Mouse (Mus musculus) G1E-ER4 (cell line): ENCODE measurements around the gene Slc51a. TPM values are rescaled to one million over a fixed set of nuclear protein-coding genes. Genes with fewer than 3 reads are reported as not detected.

ENCODE experiments used
- GATA1 ChIP-seq: IDR thresholded peaks from one replicate; pipeline ENCODE4 v1.8.0; 2012; ENCODE audit warnings: low read length, inconsistent platforms
- polyA plus RNA-seq: library from polyadenylated mRNA; stranded (reverse); fragments of >175 nt; gene quantifications from 2 replicates; pipeline ENCODE4 v1.2.3, GENCODE M21; 2012

Slc51a gene
- polyA plus RNA-seq, 1 experiment, result 0.04 TPM

GRCm38 (mm10) chr16:32498996-32499395, 11.3 kb upstream of the Slc51a start:
- TF ChIP-seq GATA1, result no peak

DNA sequence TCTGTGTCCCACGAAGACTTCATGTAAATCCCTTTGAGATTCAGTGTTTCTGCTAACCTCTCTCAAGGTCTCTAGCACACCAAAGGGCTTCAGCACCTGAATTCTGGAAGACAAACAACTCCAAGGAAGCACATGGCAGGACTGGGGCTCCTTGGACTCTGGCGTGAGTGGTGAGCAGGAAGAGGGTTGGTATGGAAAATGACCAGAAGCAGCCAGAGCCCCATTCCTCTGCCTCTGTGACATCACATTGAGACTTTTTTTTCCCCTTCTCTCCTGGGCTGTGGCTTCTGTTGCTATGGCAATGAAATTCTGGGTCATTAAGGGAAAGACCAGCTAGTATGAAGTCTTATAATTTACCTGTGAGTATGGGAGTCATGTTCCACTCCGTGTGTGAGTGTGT, 8.3 kb upstream of the Slc51a start, which contains the start of gene Zdhhc19:
TSS of gene Zdhhc19 (plus strand) at position 301 of the 400 bp plus-strand sequence.
- no peak for TF ChIP-seq GATA1

GRCm38 (mm10) chr16:32488939-32489338, 1.3 kb upstream of the Slc51a start:
- TF ChIP-seq GATA1, result no peak

DNA sequence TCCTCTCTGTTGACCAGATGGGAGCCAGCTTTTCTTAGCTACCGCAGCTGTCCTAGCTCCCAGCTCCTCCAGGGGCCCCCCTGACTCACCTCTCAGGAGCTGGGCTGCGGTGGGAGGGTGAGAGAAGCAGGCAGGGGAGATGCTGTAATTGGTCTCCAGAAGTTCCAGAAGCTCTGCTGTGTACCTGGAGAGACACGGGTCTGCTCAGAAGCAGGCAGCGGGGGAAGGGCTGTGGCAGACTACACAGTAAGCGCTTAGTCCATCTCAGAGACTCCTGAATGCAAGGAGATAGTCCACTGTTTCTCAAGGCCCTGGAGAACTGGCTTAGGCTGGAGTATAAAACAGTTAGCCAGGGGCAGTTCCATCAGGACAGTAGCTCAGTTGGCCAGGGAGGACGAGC, 1.6 kb downstream of the Slc51a start:
- no peak for TF ChIP-seq GATA1

DNA sequence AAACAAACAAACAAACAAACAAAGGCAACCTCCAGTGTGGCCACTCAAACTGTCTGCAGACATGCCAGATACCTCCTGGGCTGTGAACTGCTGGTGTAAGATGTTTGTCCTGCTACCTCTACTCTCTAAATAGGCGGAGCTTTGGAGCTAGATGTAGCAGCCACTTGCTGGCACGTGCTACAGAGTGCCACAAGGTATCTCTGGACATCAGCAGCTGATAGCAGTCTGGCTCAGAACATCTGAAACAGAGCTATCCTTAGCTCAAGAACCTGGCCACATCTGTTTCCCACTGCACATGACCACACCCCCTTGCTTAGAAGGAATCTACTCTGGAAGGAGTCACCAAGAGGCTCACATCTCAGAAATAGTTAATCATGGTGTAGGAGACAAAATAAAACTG, 2.5 kb downstream of the Slc51a start:
- TF ChIP-seq GATA1, result no peak

DNA sequence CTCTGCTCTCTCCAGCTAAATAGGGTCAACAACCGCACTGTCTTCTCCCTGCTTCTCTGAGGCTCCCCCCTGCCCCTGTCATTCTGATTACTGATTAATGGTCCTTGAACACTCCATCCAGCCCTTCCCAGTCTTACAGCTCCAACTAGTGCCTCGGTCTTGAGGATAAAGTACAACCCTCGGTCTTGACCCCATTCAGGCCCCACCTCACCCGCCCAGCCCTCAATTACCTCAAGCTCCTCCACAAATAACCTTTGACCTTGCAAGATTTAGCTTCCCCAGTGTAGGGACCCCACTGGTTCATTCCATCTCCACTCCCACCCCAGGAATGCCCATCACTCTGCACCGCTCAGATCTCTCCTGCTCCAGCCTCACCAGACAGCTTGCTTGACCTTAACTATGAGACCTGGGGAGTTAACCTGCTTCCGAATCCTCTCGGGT, 3.2 kb downstream of the Slc51a start:
- no peak for TF ChIP-seq GATA1

DNA sequence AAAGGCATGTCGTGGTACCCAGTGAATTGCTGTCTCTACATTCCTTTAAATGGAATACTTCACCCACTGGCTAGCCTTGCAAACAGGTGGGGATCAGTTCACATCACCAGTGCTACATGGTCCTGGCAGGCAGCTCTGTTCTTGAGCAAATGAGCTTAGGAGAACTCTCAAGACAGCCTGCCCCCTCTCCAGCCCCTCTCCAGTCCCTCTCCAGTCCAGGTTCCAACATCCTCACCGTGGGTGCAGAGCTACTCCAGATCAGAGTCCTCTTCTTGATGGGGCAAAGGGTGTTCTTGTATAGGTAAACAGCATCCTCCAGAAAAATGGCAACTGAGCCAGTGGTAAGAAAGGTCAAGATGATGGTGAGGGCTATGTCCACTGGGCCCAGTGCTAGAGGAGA, 8.3 kb downstream of the Slc51a start:
- no peak for TF ChIP-seq GATA1

DNA sequence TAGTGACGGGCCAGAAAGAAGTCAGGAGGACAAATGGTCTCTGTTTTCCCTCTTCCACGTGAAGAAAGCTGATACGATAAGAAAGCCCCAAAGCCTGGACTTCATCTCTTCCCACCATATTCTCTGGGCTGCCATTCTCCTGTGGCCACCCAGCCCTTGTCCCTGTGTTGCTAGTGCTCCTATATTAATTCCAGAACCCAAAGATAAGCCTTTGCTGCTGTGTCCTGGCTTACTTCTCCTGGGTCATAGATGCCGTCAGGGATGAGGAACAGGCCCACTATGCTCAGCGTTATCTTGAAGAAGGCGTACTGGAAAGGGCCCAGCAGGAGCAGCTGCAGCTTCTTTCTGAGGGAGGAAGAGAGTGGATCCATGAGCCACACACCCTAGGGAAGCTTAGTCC, 10.4 kb downstream of the Slc51a start:
- no peak for TF ChIP-seq GATA1

- no peak for TF ChIP-seq GATA1
These were observed 15.2 kb downstream of the Slc51a start for GRCm38 (mm10) chr16:32472276-32473015.

DNA sequence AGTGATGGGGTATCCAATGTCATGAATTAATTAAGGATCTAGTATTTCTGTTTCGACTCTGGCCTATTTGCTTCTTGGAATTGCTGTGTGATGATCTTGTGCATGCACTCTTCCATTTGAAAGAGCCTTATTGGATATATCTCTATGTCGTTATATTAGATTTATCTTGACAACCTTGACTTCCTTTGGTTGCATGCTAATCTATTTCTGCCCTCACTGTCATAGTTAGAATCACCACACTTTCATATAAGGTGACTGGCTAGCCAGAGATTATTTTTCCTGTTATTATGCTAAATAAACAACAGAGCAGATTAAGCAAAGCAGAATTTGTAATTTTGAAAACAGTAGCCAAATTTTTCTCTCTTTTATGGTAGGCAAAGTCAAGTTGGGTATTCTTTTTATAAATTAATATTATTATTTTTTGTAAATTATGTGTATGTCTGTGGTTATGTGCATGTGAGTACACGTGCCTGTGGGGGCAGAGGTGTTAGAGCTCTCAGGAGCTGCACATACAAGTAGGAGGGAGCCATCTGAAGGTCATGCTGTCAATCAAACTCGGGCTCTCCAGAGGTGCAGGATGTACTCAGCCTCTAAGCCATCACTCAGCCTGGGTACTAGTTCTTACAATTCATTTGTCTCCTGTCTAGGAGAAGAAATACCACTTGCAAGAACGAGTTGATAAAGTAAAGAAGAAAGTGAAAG, 18.1 kb downstream of the Slc51a start:
- TF ChIP-seq GATA1, result no peak

GRCm38 (mm10) chr16:32468488-32468887, 19.2 kb downstream of the Slc51a start:
- TF ChIP-seq GATA1, result no peak

DNA sequence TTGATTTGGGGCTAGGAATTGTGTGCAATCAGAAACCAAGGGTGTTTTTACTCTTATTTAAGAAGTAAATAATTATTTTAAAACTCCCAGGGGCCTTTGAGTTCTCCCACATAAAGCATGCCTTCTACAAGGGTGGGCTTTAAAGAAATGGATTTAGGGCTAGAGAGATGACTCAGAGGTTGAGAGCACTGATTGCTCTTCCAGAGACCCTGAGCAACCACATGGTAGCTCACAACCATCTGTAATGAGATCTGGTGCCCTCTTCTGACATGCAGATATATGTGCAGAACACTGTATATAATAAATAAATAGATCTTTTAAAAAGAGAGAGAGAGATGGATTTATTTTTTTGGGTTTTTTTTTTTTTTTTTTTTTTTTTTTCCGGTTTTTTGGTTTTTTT, 22.8 kb downstream of the Slc51a start:
- TF ChIP-seq GATA1, result no peak

DNA sequence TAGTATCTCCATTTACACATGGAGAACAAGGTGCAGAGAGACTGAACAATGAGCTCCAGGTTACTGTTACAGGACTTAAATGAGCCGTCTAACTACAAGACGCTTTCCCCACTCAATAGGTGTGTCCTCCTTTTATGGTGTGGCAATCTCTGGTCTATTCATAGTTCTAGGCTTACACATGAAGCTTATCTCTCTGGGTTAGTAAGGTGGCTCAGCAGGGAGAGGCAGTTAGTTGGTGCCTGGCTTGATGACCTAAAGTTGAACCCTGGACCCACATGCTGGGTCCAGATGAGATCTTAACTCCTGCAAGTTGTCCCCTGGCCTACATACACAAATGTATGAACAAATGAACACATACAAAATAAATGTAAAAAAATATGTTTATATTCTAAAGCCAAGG, 24.3 kb downstream of the Slc51a start:
- TF ChIP-seq GATA1, result no peak

- no peak for TF ChIP-seq GATA1
These were observed 24.7 kb downstream of the Slc51a start for GRCm38 (mm10) chr16:32462950-32463349.

- TF ChIP-seq GATA1, result no peak
These were observed 26.0 kb downstream of the Slc51a start for GRCm38 (mm10) chr16:32461713-32462112.

- no peak for TF ChIP-seq GATA1
These were observed 27.2 kb downstream of the Slc51a start for GRCm38 (mm10) chr16:32460518-32460917.
